Mouse (Mus musculus) G1E-ER4 (cell line): ENCODE results near the gene Zfp36l1. TPM values are rescaled to one million over a fixed set of nuclear protein-coding genes. Genes with fewer than 3 reads are reported as not detected.
A peak's percentile ranks its signal among the peaks of the same experiment; 100 is the strongest.

Experiments
- GATA1 ChIP-seq: IDR thresholded peaks from one replicate; pipeline ENCODE4 v1.8.0; 2012; ENCODE audit warnings: low read length, inconsistent platforms
- polyA plus RNA-seq: library from polyadenylated mRNA; stranded (reverse); fragments of >175 nt; gene quantifications from 2 replicates; pipeline ENCODE4 v1.2.3, GENCODE M21; 2012

Zfp36l1 gene
- polyA plus RNA-seq, 1 experiment = 196 TPM

GRCm38 (mm10) chr12:80103521-80103973 lies 9.3 kb downstream of the Zfp36l1 start:
- no peak for TF ChIP-seq GATA1

GRCm38 (mm10) chr12:80103089-80103488 lies 9.7 kb downstream of the Zfp36l1 start:
- TF ChIP-seq GATA1 = no peak

- TF ChIP-seq GATA1 = no peak
Observed at GRCm38 (mm10) chr12:80098825-80099224, 14.0 kb downstream of the Zfp36l1 start.

DNA sequence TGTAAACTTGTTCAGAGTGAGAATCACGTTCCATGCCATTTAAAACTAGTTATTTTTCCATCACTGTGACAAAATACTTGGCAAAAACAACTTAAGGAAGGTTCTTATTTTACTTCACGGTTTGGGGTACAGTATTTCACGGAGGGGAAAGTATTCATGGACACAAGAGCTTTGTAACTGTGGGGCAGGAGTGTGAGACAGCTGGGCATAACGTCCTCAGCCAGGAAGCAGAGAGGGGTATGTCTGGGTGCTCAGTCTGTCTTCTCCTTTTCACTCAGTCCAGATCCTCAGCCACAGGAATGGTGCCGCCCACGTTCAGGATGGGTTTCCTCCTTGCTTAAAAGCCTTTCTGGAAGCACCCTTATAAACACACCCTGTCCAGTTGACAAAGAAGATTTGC lies 16.1 kb downstream of the Zfp36l1 start:
- TF ChIP-seq GATA1 = no peak

DNA sequence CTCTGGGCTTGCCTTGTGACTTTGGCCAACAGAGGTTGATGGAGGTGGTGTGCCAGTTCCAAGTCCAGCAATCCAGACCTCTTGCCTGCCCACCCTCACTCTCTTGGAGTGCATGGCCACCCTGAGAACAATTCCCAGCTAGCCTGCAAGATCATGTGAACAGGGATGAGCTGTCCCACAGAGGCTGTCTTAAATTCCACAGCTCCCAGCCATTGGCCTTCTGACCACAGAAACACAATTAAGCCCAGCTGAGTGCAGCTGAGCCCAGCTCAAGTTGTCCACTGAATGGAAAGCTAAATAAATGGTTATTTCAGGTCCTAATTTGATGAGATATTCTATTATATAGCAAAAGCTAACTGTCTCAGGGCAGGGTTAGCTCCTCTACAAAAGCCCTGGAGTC lies 20.0 kb downstream of the Zfp36l1 start:
- no peak for TF ChIP-seq GATA1

DNA sequence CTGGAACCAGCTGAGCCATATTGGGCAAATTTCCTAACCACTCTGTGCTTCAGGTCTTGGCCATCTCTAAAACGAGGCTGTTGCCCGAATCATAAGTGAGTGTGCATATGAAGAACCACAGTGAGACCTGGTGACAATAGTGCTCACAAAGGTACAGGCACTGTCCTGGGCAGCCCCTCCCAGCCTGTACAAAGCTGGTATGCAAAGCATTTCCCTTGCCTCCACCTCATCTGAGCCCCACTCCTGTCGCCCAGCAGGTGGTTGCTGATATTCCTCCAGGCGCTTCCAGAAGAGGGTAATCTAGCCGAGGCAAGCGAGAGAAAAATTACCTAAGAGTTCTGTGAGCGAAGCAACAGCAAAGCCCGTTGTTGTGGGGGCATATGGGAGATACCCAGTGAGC lies 21.7 kb downstream of the Zfp36l1 start:
- TF ChIP-seq GATA1 = no peak

- no peak for TF ChIP-seq GATA1
Observed at GRCm38 (mm10) chr12:80090529-80090928, 22.3 kb downstream of the Zfp36l1 start.

- TF ChIP-seq GATA1 = peak; percentile 41
Observed at GRCm38 (mm10) chr12:80088143-80088542, 24.7 kb downstream of the Zfp36l1 start.

DNA sequence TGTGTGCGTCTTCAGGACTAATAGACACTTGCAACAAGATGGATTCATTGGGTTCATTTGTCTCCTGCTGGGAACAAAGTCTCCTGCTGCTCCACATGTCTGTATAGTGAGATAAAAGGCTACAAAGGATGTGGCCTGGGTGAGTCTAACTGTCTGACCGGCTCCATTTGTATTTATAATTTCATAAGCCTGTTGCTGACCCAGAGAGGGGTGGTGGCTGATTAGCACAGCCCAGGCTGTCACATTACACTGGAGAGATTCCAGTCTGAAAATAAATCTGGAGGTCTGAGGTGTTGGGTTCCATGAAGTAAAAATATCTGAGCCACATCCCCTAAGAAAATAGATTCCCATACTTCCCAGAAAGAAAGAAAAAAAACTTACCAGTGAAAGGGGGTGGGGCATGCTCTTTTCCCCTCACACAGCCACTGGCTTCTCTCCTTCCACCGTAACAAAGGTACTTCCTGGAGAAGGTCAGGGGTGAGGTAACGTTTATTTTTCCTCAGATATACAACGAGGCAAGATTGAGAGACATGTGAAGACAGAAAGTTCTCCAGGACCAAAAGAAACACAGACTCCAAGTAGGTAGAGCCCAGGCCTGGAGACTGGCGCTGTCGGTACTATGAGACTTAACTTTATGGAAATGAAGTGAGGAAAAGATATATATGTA lies 28.2 kb downstream of the Zfp36l1 start:
- no peak for TF ChIP-seq GATA1

DNA sequence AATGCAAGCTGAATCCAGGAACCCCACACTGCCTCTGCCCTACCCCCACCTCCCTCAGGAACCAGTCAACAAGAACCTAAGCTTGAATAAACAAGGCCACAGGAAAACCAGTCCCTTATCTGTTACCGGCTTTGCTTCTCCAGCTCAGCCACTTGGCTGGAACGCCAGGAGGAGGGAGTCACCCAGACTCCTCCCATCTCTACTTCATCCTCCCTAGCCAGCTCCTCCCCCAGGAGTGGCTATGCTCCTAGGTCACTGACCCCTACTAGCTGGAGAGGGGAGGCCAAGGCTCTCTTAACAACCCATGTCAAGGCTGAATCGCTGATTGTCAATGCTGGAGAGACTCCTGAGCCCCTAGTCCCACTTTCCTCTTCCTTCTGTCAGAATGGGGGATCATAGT lies 28.9 kb downstream of the Zfp36l1 start:
- no peak for TF ChIP-seq GATA1

- no peak for TF ChIP-seq GATA1
Observed at GRCm38 (mm10) chr12:80083133-80083821, 29.5 kb downstream of the Zfp36l1 start.

DNA sequence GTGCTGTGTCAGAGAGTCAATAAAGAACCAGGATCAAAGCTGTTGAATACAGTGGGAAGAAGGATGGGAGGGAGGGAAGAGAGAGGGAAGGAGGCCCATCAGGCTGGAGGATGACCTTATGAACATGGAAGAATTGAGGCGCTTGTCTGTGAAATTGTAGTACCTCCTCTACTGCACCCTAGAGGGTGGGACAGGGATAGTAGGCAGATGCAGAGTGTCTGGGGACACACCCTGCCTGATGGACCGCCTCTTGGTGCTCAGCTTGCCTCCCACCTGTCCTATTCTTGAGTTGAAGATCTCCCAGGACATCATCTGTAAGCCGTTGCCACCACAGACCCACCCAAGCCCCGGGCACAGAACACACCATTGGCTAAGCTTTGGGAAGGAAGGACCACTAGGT lies 30.1 kb downstream of the Zfp36l1 start:
- no peak for TF ChIP-seq GATA1

- no peak for TF ChIP-seq GATA1
Observed at GRCm38 (mm10) chr12:80081440-80081839, 31.4 kb downstream of the Zfp36l1 start.

- TF ChIP-seq GATA1 = no peak
Observed at GRCm38 (mm10) chr12:80079937-80080336, 32.9 kb downstream of the Zfp36l1 start.

DNA sequence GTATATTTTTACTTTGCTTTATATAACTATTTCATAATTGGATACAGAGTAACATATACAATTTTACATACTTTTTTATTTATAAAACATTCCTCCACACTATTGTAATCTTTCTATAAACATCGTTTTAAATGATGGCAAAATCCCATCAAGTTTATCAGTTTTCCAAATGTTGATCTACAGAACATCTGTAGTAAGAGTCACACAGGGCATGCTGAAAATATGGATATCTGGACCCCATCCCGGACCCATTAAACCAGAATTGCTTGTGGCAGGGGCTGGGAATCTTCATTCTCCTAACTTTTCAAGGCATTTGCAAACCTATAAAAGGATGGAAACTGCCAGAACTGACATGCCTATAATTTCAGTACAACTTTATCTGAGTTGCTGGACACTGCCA lies 38.5 kb downstream of the Zfp36l1 start:
- no peak for TF ChIP-seq GATA1

DNA sequence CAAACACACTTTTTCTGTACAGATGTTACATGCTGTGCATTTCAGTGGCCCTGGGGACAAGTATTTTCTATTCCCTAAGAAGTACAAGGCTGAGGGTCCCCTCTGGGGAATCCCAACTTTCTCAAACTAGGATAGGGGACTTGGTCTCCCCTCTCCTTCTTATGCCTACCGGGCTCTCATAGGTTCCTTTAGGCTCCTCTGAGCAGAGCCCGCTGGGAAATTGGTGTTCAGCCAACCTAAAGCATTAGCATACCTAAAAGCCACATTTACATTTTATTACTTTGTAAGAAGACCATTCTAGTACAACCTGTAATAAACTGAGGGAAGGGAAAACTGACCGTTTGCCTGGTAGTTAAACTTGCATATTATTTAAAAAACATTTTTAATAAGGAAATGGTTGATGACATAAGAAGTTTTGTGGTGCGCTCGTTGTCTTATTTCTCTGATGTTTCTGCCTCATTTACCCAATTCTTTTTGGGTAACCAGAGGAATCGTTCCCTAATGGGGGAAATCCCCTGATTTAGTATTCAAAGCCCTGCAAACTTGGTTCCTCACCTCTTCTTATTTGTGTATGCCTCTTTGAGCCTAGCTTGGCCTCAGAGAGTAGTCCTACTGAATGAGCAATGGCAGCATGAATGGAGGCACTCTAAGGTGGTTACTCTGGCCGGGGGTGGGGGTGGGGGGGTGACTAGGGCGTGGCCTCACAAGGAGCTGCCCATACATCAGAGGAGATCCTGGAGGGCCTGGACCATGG lies 42.1 kb downstream of the Zfp36l1 start:
- no peak for TF ChIP-seq GATA1
